Mouse (Mus musculus): Measurements from ENCODE around the gene Tfap4. TPM values are rescaled to one million over a fixed set of nuclear protein-coding genes. Genes with fewer than 3 reads are reported as not detected.
"Not testable (repeated sequence)": the region's sequence is repeated elsewhere in the genome, so short reads cannot be mapped to it uniquely, and the experiment has no call there.

Tfap4 gene
- polyA plus RNA-seq, 1 experiment from 2014 or later, result 13.3 TPM

GRCm38 (mm10) chr16:4587516-4588210, 28.0 kb upstream of the Tfap4 start:
- Histone ChIP-seq H3K27me3 (replicated peaks) (peaks cover 10% of the 10 kb centered on the region), H3K4me3 (no peak overlapping the region), H3K9ac (no peak overlapping the region), H3K36me3 (peaks cover 6% of the 10 kb centered on the region; the same call in 1 of the 2 replicates), H3K4me2 (peak overlapping the region; percentile 81), H3K4me1 (peaks cover 52% of the 10 kb centered on the region), H3K9me3 (replicated peaks) (no peaks in the 10 kb centered on the region), H3K27ac (peak overlapping the region; percentile 82)
- no peak for ATAC-seq
- WGBS (ENCODE audit: insufficient replicate concordance), result 80% methylated on average over 5 of the region's 5 CpGs

GRCm38 (mm10) chr16:4586531-4587123, 27.0 kb upstream of the Tfap4 start:
- under 1% methylated on average over 43 of the region's 43 CpGs for WGBS (ENCODE audit: insufficient replicate concordance)
- H3K9me3 ChIP-seq (replicated peaks), result no peaks in the 10 kb centered on the region
- H3K9ac ChIP-seq, result peak overlapping the region; percentile 72
- 0 out of 2 replicates have a peak, but pooled peaks cover under 1% of the 10 kb centered on the region for H3K27me3 ChIP-seq (replicated peaks)
- ATAC-seq, result peak; percentile 99
- peak overlapping the region; percentile 82 for H3K27ac ChIP-seq
- peaks cover 50% of the 10 kb centered on the region for H3K4me1 ChIP-seq
- peak overlapping the region; percentile 81 for H3K4me2 ChIP-seq
- H3K4me3 ChIP-seq, result peak overlapping the region; percentile 60
- peaks cover 6% of the 10 kb centered on the region; the same call in 1 of the 2 replicates for H3K36me3 ChIP-seq

DNA sequence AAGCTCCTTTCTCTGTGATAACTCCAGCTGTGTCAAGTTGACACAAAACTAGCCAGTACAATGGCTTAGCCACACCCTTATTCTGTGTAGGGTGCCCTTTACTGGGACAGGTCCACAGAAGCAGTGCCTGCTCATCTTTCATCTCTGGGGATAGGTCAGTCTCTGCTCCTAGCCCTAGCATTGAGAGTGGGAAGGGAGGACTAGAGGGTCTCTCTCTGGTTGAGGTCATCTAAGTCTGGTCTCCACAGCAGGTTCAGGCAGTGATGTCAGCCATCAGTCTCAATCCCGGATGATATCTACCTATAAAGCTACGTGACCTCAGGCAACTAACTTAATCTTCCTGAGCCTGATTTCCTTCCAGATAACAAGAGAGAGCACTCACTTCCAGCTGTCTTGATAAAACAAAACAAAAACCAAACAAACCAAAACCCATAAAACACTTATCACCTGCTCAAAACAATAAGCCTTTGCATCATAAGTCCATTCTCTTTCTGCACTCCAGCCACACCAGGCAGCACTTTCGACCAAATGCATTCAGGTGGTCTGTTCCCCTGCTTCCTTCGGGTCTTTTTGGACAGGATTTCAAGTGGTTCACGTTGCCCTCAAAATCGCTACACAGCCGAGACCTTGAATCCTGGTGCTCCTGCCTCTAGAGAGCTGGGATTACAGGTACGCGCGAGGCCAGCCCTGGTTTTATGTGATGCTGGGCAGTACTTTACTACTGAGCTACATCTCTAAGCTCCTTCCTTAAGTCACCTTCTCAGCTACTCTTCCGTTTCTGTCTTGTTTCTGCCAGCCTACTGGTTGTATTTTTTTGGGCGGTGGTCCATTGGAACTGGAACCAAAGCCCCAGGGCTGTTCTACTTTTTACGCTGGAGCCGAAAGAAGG, 26.2 kb upstream of the Tfap4 start:
- ATAC-seq, result peak; percentile 7; the same call in 1 of the 2 replicates
- Histone ChIP-seq H3K4me1 (peaks cover 50% of the 10 kb centered on the region), H3K4me2 (peak overlapping the region; percentile 81), H3K9ac (peak overlapping the region; percentile 72), H3K4me3 (peak overlapping the region; percentile 60), H3K27ac (peak overlapping the region; percentile 69), H3K9me3 (replicated peaks) (no peaks in the 10 kb centered on the region), H3K27me3 (replicated peaks) (no peaks in the 10 kb centered on the region), H3K36me3 (peaks cover 6% of the 10 kb centered on the region; the same call in 1 of the 2 replicates)
- 6% methylated on average over 14 of the region's 14 CpGs for WGBS (ENCODE audit: insufficient replicate concordance)

- no peaks in the 10 kb centered on the region for H3K27me3 ChIP-seq (replicated peaks)
- H3K4me3 ChIP-seq, result no peak overlapping the region
- H3K9me3 ChIP-seq (replicated peaks), result no peaks in the 10 kb centered on the region
- WGBS (ENCODE audit: insufficient replicate concordance), result 51% methylated on average over 5 of the region's 5 CpGs
- peaks cover 50% of the 10 kb centered on the region for H3K4me1 ChIP-seq
- no peak overlapping the region for H3K9ac ChIP-seq
- no peak for ATAC-seq
- no peak overlapping the region for H3K27ac ChIP-seq
- no peaks in the 10 kb centered on the region for H3K36me3 ChIP-seq
- H3K4me2 ChIP-seq, result no peak overlapping the region
These were observed 24.8 kb upstream of the Tfap4 start for GRCm38 (mm10) chr16:4584438-4584837.

DNA sequence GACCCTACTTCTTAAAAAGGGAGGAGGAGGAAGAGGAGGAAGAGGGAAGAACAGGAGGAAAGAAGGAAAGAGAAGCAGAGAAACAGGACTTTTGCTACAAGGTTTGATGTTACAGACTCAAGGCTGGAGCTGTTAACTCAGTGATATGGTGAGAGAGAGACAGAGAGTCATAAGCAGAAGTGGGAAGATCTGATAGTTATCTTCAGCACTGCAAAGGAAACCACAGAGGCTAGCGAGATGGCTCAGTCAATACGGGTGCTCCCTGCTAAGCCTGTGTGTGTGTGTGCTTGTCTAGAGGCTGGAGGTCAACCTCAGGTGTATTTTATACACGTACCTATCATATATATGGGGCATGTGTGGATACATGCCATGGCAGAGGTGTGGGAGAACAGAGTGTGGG, 24.2 kb upstream of the Tfap4 start:
- H3K4me3 ChIP-seq, result no peak overlapping the region
- H3K4me2 ChIP-seq, result peak overlapping the region; percentile 19
- H3K4me1 ChIP-seq, result peaks cover 49% of the 10 kb centered on the region
- WGBS (ENCODE audit: insufficient replicate concordance), result 13% methylated on average over 3 of the region's 3 CpGs
- no peak for ATAC-seq
- H3K9me3 ChIP-seq (replicated peaks), result no peaks in the 10 kb centered on the region
- H3K27ac ChIP-seq, result 0 out of 2 replicates have a peak overlapping the region, but pooled peaks have one; percentile 51
- H3K9ac ChIP-seq, result no peak overlapping the region
- no peaks in the 10 kb centered on the region for H3K27me3 ChIP-seq (replicated peaks)
- H3K36me3 ChIP-seq, result no peaks in the 10 kb centered on the region

- not testable (repeated sequence) for H3K36me3 ChIP-seq; H3K9ac ChIP-seq; ATAC-seq; H3K4me3 ChIP-seq; H3K27ac ChIP-seq; H3K4me2 ChIP-seq; H3K9me3 ChIP-seq (replicated peaks); H3K27me3 ChIP-seq (replicated peaks)
- WGBS (ENCODE audit: insufficient replicate concordance), result 81% methylated on average over 4 of the region's 4 CpGs
- peaks cover 27% of the 10 kb centered on the region for H3K4me1 ChIP-seq
These were observed 21.5 kb upstream of the Tfap4 start for GRCm38 (mm10) chr16:4581179-4581578.

- Histone ChIP-seq H3K27ac (no peak overlapping the region), H3K4me2 (no peak overlapping the region), H3K4me3 (no peak overlapping the region), H3K4me1 (peaks cover 7% of the 10 kb centered on the region), H3K9ac (no peak overlapping the region), H3K9me3 (replicated peaks) (no peaks in the 10 kb centered on the region), H3K36me3 (no peaks in the 10 kb centered on the region), H3K27me3 (replicated peaks) (peaks cover 9% of the 10 kb centered on the region; the same call in 1 of the 2 replicates)
- ATAC-seq, result no peak
- WGBS (ENCODE audit: insufficient replicate concordance), result 26% methylated on average over 7 of the region's 7 CpGs
These were observed 19.0 kb upstream of the Tfap4 start for GRCm38 (mm10) chr16:4578630-4579029.

GRCm38 (mm10) chr16:4576873-4577272, 17.2 kb upstream of the Tfap4 start:
- Histone ChIP-seq H3K9me3 (replicated peaks) (no peaks in the 10 kb centered on the region), H3K36me3 (no peaks in the 10 kb centered on the region), H3K9ac (no peak overlapping the region), H3K4me3 (no peak overlapping the region), H3K4me2 (no peak overlapping the region), H3K27me3 (replicated peaks) (peaks cover 9% of the 10 kb centered on the region; the same call in 1 of the 2 replicates), H3K4me1 (no peaks in the 10 kb centered on the region), H3K27ac (no peak overlapping the region)
- WGBS (ENCODE audit: insufficient replicate concordance), result 32% methylated on average over 2 of the region's 2 CpGs
- no peak for ATAC-seq

GRCm38 (mm10) chr16:4576038-4576437, 16.4 kb upstream of the Tfap4 start:
- 61% methylated on average over 2 of the region's 2 CpGs for WGBS (ENCODE audit: insufficient replicate concordance)
- Histone ChIP-seq H3K36me3 (no peaks in the 10 kb centered on the region), H3K4me1 (no peaks in the 10 kb centered on the region), H3K9ac (no peak overlapping the region), H3K4me3 (no peak overlapping the region), H3K27me3 (replicated peaks) (peaks cover 9% of the 10 kb centered on the region; the same call in 1 of the 2 replicates), H3K27ac (no peak overlapping the region), H3K9me3 (replicated peaks) (no peaks in the 10 kb centered on the region), H3K4me2 (no peak overlapping the region)
- no peak for ATAC-seq

- H3K9me3 ChIP-seq (replicated peaks), result no peaks in the 10 kb centered on the region
- no peak overlapping the region for H3K9ac ChIP-seq
- H3K36me3 ChIP-seq, result no peaks in the 10 kb centered on the region
- no peaks in the 10 kb centered on the region for H3K4me1 ChIP-seq
- no peak overlapping the region for H3K4me2 ChIP-seq
- H3K27ac ChIP-seq, result no peak overlapping the region
- H3K4me3 ChIP-seq, result no peak overlapping the region
- H3K27me3 ChIP-seq (replicated peaks), result no peaks in the 10 kb centered on the region; the same call in 1 of the 2 replicates
- WGBS (ENCODE audit: insufficient replicate concordance), result 71% methylated on average over 4 of the region's 4 CpGs
- no peak for ATAC-seq
These were observed 11.1 kb upstream of the Tfap4 start for GRCm38 (mm10) chr16:4570737-4571136.

GRCm38 (mm10) chr16:4567912-4568311, 8.3 kb upstream of the Tfap4 start:
- Histone ChIP-seq H3K4me1 (no peaks in the 10 kb centered on the region), H3K36me3 (no peaks in the 10 kb centered on the region), H3K4me2 (no peak overlapping the region), H3K27ac (no peak overlapping the region), H3K9ac (no peak overlapping the region), H3K9me3 (replicated peaks) (no peaks in the 10 kb centered on the region), H3K4me3 (no peak overlapping the region), H3K27me3 (replicated peaks) (no peaks in the 10 kb centered on the region; the same call in 1 of the 2 replicates)
- WGBS (ENCODE audit: insufficient replicate concordance), result 18% methylated on average over 4 of the region's 4 CpGs
- peak; percentile 38; the same call in 1 of the 2 replicates for ATAC-seq
